Mouse (Mus musculus): Measurements from ENCODE around the gene Six3. TPM values are rescaled to one million over a fixed set of nuclear protein-coding genes. Genes with fewer than 3 reads are reported as not detected.
A peak's percentile ranks its signal among the peaks of the same experiment; 100 is the strongest.

Six3 gene
- polyA plus RNA-seq, 1 experiment: not detected

GRCm38 (mm10) chr17:85624981-85625940 is 11.9 kb downstream of the Six3 start:
- no peak for DNase-seq (ENCODE audit: low read depth)

- no peak for DNase-seq (ENCODE audit: low read depth)
Observed at GRCm38 (mm10) chr17:85626091-85626860, 12.9 kb downstream of the Six3 start.

- no peak for DNase-seq (ENCODE audit: low read depth)
Observed at GRCm38 (mm10) chr17:85627751-85628150, 14.3 kb downstream of the Six3 start.

GRCm38 (mm10) chr17:85628811-85629210 is 15.4 kb downstream of the Six3 start:
- no peak for DNase-seq (ENCODE audit: low read depth)

DNA sequence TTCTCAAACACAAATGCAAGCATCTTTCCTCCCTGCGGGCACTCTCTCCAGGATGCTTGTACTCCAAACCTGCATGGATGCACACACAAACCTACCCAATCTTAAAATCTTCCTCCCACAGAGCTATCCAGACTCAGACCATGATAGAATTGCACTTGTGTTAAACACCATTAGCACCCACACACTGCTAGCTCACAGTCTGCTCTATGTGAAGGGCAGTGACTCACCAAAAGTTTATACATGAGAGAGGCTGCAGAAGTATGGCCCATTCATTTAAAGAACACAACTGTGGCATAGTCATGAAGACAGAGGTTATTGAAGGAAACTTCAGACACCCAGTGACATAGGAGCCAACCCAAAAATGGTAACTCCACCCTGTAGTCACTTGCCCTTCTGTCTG is 16.0 kb downstream of the Six3 start:
- DNase-seq (ENCODE audit: low read depth): no peak

GRCm38 (mm10) chr17:85630296-85631050 is 17.1 kb downstream of the Six3 start:
- no peak for DNase-seq (ENCODE audit: low read depth)

DNA sequence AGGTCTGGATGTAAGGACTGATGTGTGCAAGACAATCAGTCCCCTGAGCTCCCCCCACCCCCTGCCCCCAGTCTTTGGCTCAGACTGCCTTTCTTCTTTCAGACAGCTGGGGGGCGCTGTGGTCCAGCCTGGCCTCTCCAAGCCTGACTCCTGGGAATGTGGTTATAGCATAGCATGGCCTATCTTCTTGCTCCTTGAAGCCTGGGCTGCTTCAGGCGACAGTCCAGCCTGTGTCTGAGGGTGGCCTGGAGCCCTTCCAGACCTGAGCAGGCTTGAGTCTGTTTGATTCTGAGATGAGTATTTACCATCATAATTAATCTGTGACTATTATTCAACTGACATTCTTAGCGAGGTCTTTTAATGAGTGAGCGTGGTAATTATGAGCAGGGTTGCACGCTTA is 17.7 kb downstream of the Six3 start:
- DNase-seq (ENCODE audit: low read depth): no peak

- no peak for DNase-seq (ENCODE audit: low read depth)
Observed at GRCm38 (mm10) chr17:85633619-85634018, 20.2 kb downstream of the Six3 start.

DNA sequence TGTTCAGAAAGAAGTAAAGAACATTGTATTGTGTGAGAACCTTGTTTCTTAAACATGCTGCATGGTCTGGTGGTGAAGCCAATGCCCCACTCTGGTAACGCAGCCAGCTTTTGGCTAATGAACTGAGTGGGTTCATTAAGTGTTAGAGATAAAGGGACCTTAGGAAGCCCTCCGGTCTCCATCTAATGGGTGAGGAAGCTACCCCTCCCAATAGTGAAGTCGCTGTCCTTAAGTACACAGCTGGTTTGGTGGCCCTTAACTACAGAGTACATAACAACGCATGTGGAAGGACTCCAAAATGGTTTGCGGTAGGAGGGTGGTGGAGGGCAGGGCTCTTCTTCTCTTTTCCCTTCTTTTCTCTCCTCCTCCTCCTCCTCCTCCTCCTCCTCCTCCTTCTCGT is 24.5 kb downstream of the Six3 start:
- no peak for DNase-seq (ENCODE audit: low read depth)

DNA sequence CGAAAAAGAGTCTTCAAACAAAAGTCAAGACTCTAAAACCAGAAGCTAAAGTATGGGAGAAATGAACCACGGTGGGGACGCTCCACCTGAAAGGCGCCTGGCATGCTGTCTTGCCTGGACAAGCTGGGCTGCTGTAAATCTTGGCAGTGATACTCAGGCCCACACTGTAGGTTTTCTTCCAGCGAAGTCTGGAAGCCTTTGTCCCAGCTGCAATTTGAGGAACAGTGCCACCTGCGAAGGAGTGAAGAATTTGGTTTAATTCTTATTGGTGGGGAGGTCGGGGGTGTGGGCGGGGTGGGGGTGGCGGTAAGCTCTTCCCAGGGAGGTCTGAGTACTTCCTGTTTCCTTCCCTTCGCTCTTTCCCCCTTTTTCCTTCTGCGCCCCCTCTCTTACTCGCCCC is 31.9 kb downstream of the Six3 start:
- DNase-seq (ENCODE audit: low read depth): peak; percentile 38

DNA sequence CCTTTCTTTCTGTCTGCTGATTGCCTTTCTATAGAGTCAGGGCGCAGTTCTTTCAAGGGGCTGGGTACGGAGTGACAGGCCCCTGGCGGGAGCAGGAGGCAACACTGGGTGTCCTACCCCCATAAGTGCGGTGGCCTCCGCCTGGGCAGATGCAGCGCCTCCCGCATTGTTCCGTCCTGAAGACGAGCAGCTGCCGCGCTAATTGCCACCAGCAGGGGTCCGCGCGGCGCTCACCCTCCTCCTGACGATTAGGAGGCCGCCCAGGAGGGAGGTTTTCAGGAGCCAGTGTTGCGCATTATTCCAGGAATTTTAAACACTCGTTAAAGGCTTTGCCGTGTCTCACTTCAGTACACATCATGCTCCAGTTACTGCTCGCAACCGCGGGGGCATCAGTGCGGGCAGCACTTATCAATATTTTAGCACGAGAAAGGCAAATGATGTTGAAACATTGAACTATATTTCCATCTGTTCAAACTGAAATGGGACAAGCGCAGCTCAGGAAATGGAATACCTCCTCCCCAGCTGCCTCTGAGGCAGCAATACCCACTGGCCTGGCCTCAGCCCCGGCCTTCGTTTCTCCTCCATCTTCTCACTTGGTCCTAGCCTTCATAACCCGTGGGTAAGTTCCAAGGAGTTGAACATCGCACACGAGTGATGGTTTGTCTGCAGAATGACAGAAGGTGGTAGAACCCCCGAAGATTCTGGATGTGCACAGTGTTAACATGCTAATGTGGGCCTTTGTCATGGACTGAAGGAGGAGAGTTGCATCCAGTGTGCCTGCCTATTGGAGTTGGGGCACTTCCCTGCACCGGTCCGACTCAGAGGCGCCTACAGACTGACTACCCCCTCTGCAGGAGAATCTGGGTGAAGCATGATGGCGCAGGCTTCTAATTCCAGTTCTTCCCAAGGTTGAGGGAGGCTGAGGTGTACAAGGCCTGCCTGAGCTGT is 32.6 kb downstream of the Six3 start:
- no peak for DNase-seq (ENCODE audit: low read depth)

DNA sequence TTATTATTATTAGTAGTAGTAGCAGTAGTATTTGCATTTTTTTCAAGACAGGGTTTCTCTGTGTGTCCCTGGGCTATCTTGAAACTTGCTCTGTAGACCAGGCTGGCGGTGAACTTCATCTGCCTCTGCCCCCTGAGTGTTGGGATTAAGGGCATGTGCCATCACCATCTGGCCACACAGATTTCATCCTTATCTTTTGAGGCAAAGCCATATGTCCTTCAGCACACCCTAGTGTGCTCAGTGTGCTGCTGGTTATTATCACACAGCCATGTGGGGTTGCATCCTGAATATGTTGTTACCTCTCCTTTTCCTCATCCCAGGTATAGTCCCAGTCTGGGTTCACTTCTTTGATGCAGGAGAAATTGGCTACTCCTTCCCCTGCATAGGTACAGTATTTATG is 46.6 kb downstream of the Six3 start:
- no peak for DNase-seq (ENCODE audit: low read depth)

DNA sequence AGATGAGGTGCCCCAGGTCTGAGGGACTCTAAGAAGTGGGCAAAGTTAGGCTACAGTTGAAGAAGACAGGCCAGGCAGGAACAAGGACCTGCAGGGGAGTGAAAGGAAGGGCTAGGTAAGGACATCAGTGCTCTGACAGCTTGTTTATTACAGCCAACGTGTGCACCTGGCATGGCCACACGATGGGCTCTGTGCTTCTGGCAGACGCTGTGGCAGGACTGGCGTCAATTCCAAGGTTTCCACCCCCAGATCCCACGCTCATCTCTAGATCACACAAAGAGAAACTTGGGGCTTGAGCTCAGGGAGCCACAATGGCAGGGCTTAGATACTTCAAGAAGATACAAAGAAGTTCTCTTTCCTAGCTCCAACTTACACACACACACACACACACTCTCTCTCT is 48.1 kb downstream of the Six3 start:
- no peak for DNase-seq (ENCODE audit: low read depth)

DNA sequence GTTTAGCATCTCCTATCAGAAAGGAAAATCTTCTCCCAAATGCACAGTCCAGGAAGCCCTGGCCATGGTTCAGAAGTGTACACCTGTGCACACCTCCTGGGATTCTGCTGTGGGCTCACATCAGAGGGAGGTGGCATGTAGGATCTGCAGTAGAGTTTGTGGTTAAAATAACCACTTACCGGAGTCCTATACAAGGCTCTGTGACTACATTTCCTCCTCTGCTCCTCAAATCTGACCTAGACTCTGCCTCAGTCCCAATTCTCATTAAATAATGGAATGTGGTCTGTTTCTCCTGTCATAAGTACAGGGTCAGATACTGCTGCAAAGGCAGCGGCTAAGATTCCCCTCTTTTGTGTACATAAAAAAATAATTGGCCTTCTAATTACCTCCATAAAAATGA is 50.8 kb downstream of the Six3 start:
- no peak for DNase-seq (ENCODE audit: low read depth)

GRCm38 (mm10) chr17:85664618-85665320 is 51.4 kb downstream of the Six3 start:
- DNase-seq (ENCODE audit: low read depth): no peak

Other genes with a start within 250 kb of the Six3 start
- gene Six2, start 74.7 kb downstream of the Six3 start, polyA plus RNA-seq (2012; rRNA removed): not detected in 2 replicates

All from gonadal fat pad, adult 2 months (tissue).